Mouse (Mus musculus): Measurements from ENCODE around the gene Gm28374. TPM values are rescaled to one million over a fixed set of nuclear protein-coding genes. Genes with fewer than 3 reads are reported as not detected.

The Gm28374 gene
- total RNA-seq, 2 experiments from 2014 or later = 0.54 TPM; not detected in 1

DNA sequence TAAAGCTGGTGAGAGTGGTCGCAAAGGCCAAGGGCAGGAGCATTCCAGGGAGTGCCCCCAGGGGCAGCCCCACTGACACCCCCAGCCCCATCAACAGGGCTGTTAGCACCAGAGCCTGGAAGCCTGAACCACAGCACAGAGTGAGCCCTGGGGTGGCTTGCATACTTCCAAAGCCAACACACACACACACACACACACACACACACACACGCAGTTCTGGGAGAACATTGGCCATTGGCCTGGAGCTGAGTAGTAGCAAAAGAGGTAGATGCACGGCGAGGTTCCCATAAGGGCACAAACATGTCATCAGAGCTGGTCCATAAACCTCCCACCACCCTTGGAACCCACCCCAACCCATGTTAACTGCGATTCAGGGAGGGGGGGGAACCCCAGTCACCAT lies 15.5 kb downstream of the Gm28374 start:
- intact Hi-C loops (cut with DNase I) = no loop called here
- Histone ChIP-seq H3K27ac (peak overlapping the region; percentile 66), H3K4me3 (peak overlapping the region; percentile 50)
- TF ChIP-seq CTCF (IDR thresholded peaks at IDR 0.05) = no peak
- no peak for DNase-seq (ENCODE audit: extremely low spot score in 1 of 2, low spot score in 2 of 2)

- Histone ChIP-seq H3K4me3 (no peak overlapping the region), H3K27ac (0 out of 2 replicates have a peak overlapping the region, but pooled peaks have one; percentile 19)
- intact Hi-C loops (cut with DNase I) = no loop called here
- DNase-seq (ENCODE audit: extremely low spot score in 1 of 2, low spot score in 2 of 2) = no peak
- TF ChIP-seq CTCF (IDR thresholded peaks at IDR 0.05) = no peak
Observed at GRCm38 (mm10) chr19:6063081-6063480, 19.0 kb downstream of the Gm28374 start.

DNA sequence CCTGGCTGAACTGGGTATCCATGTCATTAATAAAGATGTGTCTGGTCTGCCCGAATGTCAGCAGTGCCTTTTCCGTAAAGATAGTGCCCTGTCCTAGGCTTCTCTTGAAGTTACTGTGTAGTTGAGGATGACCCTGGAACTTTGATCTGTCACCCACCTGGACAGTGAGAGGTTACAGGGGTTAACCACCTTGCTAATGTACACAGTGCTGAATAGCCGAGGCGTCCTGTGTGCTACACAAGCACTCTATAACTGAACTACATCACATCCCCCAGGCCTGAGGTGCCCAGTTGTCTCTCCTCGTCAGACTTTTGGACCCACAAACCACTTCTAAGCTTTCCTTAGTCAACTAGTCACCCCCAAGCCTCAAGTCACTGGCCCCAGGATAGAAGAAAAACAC lies 19.6 kb downstream of the Gm28374 start:
- peak overlapping the region; percentile 51 for H3K4me3 ChIP-seq
- DNase-seq (ENCODE audit: extremely low spot score in 1 of 2, low spot score in 2 of 2) = no peak
- intact Hi-C loops (cut with DNase I) = no loop called here
- H3K27ac ChIP-seq = peak overlapping the region; percentile 93
- no peak for TF ChIP-seq CTCF (IDR thresholded peaks at IDR 0.05)

GRCm38 (mm10) chr19:6061641-6062302 lies 20.3 kb downstream of the Gm28374 start:
- DNase-seq (ENCODE audit: extremely low spot score in 1 of 2, low spot score in 2 of 2) = peak; percentile 43 to 51
- peak overlapping the region; percentile 93 for H3K27ac ChIP-seq
- intact Hi-C loops (cut with DNase I) = loop anchor here (2.0 kb wide), 1 partner anchor 23 kb away; the partner anchor contains the start of genes Cdca5 and Zfpl1
- H3K4me3 ChIP-seq = peak overlapping the region; percentile 51
- TF ChIP-seq CTCF (IDR thresholded peaks at IDR 0.05) = no peak

DNA sequence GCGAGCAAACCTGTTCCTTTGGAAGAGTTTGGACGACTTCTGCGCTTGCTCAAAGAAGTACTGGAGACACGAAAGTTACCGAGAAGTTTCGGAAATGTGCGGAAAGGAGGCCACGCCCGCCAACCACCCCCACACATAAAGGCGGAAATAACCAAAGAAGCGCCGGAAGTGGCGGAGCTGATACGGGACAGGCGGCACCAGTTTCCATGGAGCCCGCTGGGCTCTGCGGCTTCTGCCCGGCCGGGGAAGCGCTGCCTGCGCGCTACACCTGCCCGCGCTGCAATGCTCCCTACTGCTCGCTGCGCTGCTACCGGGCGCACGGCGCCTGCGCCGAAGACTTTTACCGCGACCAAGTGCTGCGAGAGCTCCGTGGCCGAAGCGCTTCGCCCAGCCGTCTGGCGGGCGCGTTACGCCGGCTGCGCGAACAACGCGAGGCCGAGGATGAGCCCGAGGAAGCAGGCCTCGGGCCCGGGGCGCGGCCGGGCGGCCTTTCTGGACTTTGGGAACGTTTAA lies 21.0 kb downstream of the Gm28374 start, which contains the start of gene Znhit2:
Gene Znhit2, plus strand, starts transcription at position 172 of the 513 bp plus-strand sequence.
- intact Hi-C loops (cut with DNase I) = loop anchor here (2.0 kb wide), 1 partner anchor 24 kb away; the partner anchor contains the start of genes Cdca5 and Zfpl1
- Histone ChIP-seq H3K27ac (peak within 1 kb of the TSS; percentile 93), H3K4me3 (peak within 1 kb of the TSS; percentile 51)
- peak; percentile 12; the same call in 1 of the 2 replicates for TF ChIP-seq CTCF (IDR thresholded peaks at IDR 0.05)
- DNase-seq (ENCODE audit: extremely low spot score in 1 of 2, low spot score in 2 of 2) = peak; percentile 91 to 93

GRCm38 (mm10) chr19:6058966-6059365 lies 23.1 kb downstream of the Gm28374 start:
- no peak for TF ChIP-seq CTCF (IDR thresholded peaks at IDR 0.05)
- Histone ChIP-seq H3K4me3 (peak overlapping the region; percentile 86), H3K27ac (no peak overlapping the region)
- DNase-seq (ENCODE audit: extremely low spot score in 1 of 2, low spot score in 2 of 2) = no peak
- intact Hi-C loops (cut with DNase I) = no loop called here

DNA sequence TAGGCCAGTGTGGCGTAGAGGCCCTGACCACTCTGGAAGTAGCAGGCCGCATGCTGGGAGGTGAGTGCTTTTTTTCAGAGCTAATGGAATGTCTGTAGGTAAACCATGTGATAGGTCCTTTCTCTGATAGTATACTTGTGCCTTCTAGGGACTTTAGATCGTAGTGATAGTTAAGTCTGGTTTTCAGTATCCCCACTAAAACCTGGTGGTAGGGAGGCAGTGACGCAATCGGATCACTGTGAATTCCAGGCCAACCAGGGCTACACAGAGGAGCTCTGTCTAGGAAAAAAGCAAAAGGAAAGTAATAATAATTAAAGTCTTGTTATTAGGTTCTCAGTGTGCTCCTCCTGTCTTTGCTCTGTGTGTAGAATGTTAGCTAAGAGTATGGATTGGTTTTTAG lies 23.5 kb downstream of the Gm28374 start:
- Histone ChIP-seq H3K4me3 (peak overlapping the region; percentile 86), H3K27ac (peak overlapping the region; percentile 94)
- no peak for TF ChIP-seq CTCF (IDR thresholded peaks at IDR 0.05)
- no peak for DNase-seq (ENCODE audit: extremely low spot score in 1 of 2, low spot score in 2 of 2)
- intact Hi-C loops (cut with DNase I) = no loop called here

DNA sequence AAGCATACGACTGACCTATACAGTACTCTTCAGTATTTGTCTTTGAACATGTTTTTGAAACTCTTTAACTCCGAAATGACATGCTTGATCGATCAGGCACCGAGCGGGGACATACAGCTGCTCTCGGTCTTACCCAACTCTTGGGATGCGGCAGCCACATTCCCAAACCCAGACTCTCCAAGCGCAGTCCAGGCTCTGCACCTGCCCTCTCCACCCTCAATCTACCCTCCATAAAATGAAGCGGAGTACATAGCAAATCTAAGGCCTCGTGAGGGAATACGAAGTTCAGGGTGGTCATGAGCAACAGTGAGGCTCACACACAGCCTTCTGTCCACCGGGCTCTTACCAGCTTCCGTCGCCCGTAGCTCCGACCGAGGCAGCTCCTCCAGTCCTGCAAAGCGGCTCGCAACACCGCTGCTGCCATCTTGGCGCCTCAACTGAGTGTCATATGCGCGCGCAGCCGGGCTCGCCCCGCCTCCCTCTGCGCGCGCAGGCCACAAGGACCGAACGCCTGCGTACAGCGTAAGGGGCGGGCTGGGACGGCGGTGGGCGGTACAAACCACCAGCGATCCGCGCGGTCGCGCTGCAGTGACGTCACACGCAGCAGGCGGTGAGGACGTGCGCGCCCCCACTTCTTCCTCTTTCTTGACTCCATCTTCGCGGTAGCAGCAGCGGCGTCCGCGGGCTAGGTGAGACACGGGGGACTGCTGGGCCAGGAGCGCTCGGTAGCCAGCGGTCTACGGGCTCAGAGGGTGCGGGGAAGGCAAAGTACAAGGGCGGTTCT lies 24.6 kb downstream of the Gm28374 start, which contains the start of the genes Mrpl49 and Fau:
Gene Mrpl49, minus strand, starts transcription at position 473 of the 784 bp plus-strand sequence.
Gene Fau, plus strand, starts transcription at position 532 of the 784 bp plus-strand sequence.
- no peak for TF ChIP-seq CTCF (IDR thresholded peaks at IDR 0.05)
- intact Hi-C loops (cut with DNase I) = loop anchor here (1.0 kb wide), 1 partner anchor 10 kb away; no protein-coding TSS in a partner anchor
- peak within 1 kb of the TSS; percentile 86 for H3K4me3 ChIP-seq
- peak; percentile 99 to 100 for DNase-seq (ENCODE audit: extremely low spot score in 1 of 2, low spot score in 2 of 2)
- H3K27ac ChIP-seq = peak within 1 kb of the TSS; percentile 94

DNA sequence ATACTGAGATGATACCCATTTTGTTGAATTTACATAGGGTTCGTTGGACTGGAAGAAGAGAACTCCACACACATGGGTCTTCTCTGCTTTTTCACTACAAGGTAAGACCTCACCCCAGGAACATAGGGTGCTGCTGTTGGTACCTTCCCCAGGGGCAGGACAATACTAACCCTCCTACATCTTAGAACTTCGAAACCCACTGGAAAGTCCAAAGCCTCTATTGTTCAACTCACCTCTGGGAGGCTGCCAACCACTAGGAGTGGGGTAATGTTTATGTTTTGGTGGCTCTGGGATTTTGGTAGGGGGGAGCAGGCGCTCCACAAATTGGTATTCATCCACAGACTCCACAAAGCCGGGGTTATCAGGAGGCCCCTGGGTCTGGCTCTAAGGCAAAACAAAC lies 25.4 kb downstream of the Gm28374 start:
- DNase-seq (ENCODE audit: extremely low spot score in 1 of 2, low spot score in 2 of 2) = no peak
- Histone ChIP-seq H3K4me3 (peak overlapping the region; percentile 86), H3K27ac (no peak overlapping the region)
- no peak for TF ChIP-seq CTCF (IDR thresholded peaks at IDR 0.05)
- intact Hi-C loops (cut with DNase I) = loop anchor here (1.0 kb wide), 1 partner anchor 9 kb away; no protein-coding TSS in a partner anchor

- DNase-seq (ENCODE audit: extremely low spot score in 1 of 2, low spot score in 2 of 2) = no peak
- no peak overlapping the region for H3K4me3 ChIP-seq
- TF ChIP-seq CTCF (IDR thresholded peaks at IDR 0.05) = no peak
- intact Hi-C loops (cut with DNase I) = no loop called here
- H3K27ac ChIP-seq = no peak overlapping the region
Observed at GRCm38 (mm10) chr19:6054296-6054695, 27.8 kb downstream of the Gm28374 start.

- DNase-seq (ENCODE audit: extremely low spot score in 1 of 2, low spot score in 2 of 2) = no peak
- intact Hi-C loops (cut with DNase I) = no loop called here
Observed at GRCm38 (mm10) chr19:6052516-6052915, 29.5 kb downstream of the Gm28374 start.

More at GRCm38 (mm10) chr19:6052516-6052915, 29.5 kb downstream of the Gm28374 start:
- no peak for TF ChIP-seq CTCF (IDR thresholded peaks at IDR 0.05)
- no peak overlapping the region for H3K27ac ChIP-seq
- no peak overlapping the region for H3K4me3 ChIP-seq

Measured in left cerebral cortex, adult 2 months (tissue).